Mouse (Mus musculus): ENCODE results near the gene Tnrc6b.

Gene Tnrc6b

DNA sequence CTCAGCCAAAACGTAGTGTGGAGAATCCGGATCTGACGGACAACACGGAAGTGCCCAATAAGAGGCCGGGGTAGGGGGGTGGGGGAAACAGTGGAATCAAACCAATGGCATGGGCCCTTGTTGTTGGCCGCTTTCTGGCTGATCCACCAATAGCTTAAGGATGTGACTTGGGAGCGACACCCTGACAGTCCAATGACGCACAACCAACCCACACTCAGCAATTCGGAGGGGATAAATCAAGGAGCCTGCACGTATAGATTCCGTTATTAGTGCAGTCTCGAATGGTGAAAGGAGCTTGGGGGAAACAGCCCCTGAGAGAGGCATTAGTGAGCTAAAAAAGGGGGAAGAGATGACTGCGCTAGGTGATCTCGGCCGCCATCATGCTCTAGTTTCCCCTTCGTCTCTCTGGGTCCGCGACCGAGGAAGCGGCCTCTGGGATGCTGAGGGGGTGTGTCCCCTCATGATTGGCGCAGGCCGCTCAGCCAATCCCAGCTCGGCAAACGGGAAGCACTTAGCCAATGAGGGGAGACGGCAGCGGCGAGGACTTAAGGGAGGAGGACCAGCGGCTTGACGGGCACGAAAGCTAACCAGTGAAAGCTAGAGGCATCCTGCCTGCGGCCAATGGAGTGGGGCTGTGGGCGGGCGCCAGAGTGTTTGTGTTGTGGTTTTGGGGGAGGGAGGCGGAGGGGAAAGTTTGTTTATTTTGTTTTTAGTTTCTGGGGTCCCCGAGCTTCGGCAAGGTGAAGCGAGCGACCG lies at the start of gene Tnrc6b:
Gene Tnrc6b (plus strand): TSS at position 706 of the 756 bp plus-strand sequence.
- peak; percentile 99 for DNase-seq (ENCODE audit: low read depth, low spot score)

DNA sequence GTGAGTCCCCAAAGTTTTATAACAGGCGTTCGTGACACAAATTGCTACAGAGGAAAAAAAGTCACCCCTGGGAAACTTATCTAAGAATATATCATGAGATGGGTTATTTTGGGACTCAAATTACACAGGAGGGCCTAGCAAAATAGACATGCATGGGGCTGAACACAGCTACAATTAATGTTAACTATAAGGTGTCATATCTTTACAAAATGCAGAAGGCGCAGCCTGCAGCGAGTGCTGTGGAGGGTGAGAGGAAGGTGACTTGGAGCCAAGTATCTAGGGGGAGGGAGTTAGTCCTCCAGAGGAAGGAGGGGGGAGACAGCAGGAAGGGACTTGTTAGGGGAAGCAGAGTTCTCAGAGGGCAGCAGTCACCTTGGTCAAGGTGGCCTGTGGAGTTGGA lies 46.7 kb upstream of the Tnrc6b start:
- no peak for DNase-seq (ENCODE audit: low read depth, low spot score)

DNA sequence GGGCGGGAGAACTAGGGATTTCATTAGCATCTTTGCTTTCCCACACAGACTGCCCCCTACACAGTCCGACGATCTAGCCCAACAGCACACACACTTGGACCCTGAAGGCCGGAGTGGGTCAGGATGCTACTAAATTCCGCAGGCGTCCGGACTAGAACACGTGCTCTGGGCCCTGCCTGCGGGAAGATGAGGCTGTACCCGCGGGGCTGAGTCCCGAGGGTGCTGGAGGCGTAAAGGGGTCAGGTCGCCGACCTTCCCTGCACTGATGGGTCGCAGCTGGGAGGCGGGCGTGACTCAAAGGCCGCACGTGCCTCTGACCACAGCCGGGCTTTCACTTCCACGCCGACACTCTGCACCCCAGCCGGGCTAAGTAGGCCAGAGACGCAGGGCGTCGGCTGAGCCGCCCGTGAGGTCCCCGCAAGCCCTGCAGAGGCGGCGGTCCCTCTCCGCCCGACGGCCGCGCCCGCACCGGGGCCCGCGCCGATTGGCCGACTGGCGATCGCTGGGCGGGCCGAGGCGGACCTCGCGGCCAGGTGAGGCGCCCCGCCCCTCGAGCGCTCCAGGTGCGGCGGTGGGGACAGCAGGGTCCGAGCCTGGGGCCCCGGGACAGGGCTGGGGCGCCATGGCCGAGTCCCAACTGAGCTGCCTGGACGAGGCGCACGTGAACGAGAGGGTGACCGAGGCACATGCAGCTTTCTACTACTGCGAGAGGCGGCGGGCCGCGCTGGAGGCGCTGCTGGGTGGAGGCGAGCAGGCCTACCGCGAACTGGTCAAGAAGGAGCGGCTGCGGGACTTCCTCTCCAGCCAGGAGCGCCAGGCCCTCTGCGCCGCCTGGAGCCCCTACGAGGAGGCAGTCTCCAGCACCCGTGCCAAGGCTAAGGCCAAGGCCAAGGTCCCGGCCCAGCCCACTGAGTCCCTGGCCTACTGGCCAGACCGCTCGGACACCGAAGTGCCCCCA lies 39.5 kb upstream of the Tnrc6b start, which contains the start of gene Fam83f:
Gene Fam83f (plus strand): TSS at position 553 of the 958 bp plus-strand sequence.
- peak; percentile 25 for DNase-seq (ENCODE audit: low read depth, low spot score)

DNA sequence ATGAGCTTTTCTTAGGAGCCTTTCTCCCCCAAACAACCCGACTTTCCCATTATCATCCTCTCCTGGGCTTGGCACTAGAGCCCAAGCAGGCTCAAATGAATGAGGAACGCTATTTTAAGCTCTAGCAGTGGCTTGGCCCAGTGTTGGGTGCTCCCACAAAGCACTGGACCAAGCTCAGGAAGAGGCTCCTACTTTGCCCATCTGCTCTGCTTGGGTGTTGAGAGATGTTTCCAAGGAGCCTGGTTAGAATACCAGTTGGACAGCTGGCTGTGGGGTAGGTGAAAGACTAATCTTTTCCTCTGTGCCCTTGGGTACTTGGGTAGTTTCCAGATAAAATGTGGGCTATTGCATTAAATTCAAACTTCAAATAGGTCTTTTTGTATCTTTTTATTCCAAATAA lies 38.3 kb upstream of the Tnrc6b start:
- DNase-seq (ENCODE audit: low read depth, low spot score) = no peak

DNA sequence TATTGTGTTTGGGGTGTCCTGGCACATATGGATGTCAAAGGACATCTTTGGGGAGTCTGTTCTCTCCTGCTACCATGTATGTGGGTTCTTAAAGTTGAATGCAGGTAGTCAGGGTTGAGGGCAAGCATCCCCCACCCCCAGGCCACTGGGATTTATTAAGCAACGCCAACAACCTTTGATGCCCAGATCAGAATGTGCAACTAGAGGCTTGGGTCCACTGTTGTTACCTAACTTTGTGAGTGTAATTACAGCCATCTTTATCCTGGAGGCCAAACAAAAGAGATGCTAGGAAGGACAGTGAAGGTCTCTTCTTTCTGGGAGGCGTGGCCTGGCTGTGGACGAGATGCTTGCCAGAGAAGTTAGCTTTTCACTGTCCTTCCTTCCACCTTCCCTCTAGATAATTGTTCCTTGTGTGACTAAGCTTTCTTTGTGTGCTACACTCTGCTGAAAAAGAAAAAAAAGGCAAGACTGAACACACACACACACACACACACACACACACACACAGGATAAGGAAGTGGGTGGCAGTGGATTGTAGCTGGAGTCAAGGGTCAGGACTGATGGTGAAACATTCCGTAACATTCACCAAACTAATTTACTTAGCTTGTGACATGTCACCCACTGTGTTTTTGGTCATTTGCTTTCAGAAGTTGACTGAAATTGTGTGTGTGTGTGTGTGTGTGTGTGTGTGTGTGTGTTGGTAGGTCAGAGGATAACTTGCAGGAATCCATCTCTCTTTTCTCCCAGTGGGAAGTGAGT lies 37.6 kb upstream of the Tnrc6b start:
- no peak for DNase-seq (ENCODE audit: low read depth, low spot score)

DNA sequence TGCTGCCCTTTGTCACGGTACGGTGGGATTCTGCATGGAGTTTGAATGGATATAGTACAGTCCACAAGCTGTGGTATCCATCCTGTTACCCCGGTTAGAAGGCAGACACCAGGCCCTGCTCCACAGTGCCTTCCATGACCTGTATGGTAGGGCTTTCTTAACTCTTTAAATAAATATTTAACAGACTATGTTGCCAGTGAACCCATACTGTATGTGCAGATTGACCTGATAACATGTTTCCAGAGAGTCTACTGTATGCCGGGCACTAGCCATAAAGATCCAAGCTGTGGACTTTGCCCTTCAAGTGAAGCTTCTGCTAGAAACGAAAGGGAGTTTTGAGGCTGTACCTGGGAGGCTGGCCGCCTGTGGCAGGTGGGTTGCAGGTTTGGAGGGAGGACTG lies 36.4 kb upstream of the Tnrc6b start:
- DNase-seq (ENCODE audit: low read depth, low spot score) = no peak

DNA sequence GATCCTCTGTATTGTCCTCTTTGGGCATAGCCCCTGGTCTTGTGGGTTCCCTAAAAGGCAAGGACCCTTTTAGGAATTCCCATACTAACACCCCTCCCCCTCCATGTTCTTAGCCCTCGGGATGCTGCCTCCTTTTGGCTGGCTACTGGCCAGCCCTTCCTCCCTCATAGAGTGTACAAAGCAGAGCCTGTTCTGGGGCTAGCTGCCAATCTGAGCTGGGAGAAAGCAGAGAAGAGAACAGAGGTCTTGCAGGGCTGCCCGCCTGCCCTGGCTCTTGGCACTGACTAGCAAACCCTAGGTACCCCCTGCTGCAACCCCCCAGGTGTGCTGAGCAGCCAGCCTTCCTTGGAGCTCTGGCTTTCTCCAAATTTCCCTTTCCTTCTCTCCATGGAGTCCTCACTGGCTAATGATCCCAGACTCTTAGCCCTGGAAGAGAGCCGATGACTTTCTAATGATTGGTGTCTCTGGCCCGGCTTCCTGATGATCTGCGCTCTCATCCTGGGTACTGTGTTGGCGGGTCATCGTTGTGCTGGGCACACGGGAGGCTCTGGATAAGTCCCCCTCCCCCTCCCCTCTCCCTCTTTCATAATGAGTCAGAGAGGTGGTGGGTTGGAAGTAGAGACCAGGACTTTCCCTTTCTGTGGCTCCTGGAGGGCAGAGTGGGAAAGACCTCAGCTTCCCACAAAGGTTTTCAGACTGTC lies 31.4 kb upstream of the Tnrc6b start:
- DNase-seq (ENCODE audit: low read depth, low spot score) = no peak

DNA sequence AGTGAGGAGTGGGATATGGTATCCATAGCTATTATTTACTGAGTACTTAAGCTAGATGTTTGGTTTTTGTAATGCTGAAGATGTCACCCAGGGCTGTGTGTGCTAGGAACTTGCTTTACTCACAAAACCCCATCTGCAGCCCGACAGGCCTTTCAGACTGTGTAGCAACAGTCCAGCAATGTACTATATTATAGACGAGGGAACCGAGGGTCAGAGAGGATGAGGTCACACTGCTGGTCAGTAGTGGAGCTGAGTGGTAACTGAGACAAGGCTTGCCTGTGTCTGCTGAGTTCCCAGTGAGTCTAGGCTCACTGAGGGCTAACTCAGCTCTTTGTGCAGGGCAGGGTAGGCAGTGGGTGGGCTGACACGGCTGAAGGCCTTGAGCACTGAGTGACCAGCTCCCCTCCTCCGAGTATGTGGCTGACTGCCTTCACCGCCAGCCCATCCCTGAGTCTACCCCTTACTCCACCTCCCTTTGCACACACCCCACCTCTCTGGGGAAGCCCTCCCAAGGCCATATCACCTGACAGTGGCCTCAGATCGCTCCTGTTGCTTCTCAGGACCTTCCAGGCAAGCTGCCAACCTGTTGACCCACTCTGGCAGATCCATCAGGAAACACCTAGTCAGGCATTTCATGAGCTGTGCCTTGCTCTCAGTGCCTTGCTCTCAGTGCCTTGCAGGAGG lies 30.6 kb upstream of the Tnrc6b start:
- DNase-seq (ENCODE audit: low read depth, low spot score) = no peak

DNA sequence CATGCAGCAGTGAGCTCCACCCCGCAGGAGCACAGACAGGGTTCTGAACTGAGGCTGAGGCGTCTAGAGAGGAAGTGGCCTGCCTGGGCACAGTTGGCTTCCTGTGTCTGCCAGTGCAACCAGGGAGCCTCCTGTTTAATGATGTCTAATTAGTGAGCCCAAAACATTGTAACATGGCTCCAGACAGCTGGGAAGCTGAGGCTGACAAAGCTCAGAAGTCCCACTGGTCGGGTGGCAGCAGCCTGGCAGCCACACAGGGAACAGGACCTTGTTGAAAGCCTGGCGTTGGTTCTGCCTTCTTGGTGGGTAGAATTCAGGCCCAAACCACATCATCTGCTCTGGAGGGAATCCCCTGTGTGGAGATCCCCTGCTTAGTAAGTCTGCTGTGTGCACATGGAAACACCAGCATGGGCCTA lies 29.6 kb upstream of the Tnrc6b start:
- peak; percentile 78 for DNase-seq (ENCODE audit: low read depth, low spot score)

DNA sequence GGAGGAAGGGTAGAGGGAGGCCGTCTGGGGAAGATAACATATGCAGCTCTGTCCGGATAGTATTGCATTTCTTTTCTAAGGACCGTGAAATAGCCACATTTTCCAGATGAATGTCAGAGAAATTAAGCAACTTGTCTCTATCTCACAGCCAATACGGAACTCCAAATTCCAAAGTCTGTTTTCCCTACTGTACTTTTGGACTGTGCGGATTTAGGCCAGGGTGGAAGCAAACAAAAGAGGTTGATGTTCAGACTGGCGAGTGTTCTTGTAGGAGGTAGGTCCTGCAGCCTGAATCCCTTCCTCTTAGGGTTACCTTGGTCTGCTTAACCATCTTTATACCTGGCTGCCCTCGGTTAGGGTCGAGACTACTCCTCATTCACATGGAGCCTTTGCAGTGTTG lies 28.8 kb upstream of the Tnrc6b start:
- DNase-seq (ENCODE audit: low read depth, low spot score) = no peak

DNA sequence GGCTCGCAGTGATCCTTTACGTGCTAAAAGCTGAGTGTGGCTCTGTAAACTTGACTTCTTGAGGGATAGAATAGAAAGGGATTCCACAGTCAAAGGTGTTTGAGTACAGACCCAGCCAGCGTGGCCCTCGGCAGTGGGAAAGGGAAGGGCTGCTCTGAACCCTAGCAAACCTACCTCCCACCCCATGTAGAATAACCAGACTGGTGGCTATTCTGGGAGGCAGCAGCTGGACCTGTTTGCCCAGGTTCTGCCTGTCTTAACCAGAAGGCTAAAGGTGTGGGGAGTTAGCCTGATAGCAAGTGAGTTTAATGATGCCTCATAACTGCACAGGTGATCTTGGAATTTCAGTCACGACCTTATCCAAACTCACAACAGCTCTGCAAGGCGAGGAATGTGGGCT lies 28.0 kb upstream of the Tnrc6b start:
- DNase-seq (ENCODE audit: low read depth, low spot score) = no peak

DNA sequence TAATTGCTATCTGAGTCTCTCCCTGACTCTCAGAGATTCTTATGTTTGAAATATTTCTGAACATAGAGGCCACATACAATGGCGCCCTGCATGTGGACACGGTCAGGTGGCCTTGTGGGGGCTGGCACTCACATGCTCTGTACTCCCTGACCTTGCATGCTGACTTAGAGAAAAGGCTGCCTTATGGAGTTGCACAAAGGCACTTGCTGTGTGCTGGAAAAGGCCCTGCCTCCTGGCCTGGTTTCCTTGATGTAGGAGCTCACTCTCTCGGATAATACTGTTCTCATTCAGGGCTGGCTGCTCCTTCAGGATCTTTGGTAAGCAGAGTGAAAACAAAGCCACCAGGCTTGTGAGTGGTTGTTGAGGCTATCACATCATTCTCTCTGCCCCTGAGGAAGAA lies 27.1 kb upstream of the Tnrc6b start:
- no peak for DNase-seq (ENCODE audit: low read depth, low spot score)

DNA sequence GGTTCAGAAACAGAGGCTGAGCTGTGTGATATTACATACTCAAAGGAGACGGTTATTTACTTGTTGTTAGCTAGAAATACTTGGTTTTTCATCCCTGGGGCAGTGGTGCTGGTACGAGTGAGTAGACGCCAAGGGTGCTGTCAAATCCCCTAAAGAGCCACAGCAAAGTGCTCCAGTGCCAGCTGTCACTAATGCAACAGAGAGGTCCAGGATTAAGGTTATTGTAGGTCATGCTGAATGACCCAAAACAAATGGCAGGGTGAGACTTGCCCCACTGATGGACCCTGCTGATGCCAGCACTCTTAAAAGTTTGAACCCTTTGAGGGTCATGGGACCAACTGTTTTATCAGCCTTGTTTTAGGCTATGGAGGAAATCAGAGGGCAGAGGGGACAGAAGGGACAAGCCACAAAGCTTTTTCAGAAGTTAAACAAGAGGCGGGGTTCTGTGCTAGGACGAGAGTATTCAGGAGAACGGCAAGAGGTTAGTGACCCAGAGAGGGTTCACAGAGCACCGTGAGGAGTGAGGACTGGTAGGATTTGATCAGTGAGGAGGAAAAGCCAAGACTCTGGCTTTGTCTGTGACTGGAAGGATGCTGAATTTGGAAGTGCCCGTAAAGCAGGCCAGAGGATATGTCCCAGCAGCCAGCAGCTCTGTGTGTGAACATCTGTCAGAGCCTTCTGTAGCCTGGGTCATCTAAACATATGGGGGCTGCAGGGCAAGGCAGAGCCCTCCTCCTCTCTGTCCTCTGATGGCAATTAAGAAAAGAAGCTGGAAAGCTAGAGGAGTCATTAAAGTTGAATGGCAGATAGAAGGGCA lies 26.1 kb upstream of the Tnrc6b start:
- no peak for DNase-seq (ENCODE audit: low read depth, low spot score)

DNA sequence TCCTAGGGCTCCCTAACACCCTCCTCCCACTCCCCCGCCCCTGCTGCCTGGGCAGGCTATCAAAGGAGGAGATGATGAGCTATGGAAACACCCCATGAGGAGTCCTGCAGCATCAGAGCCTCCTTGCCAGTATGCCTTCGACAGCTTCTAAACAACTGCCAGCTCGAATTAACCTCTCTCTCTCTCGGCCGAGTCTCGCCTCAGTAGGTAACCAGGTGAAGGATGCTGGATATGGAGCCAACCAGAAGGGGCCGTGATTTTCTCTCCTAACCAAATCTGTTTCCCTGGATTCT lies 25.6 kb upstream of the Tnrc6b start:
- DNase-seq (ENCODE audit: low read depth, low spot score) = no peak

DNA sequence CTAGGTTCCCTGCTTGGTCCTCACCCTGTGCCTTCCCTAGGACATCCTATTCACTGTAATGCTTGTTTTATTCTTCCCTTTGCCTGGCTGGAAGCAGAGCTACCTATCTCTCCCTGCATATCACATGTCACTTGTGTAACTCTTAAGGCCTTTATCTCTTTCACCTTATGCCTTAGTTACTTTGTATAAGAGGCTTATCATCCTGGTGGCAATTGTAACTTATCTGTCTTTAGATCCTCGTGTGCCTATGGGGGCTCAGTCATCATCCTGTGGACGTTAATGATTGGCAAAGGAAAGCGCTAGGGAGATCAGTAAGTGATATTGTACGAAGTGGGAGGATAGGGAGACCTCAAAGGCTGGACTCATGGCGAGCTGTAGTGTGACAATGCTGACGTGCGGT lies 22.6 kb upstream of the Tnrc6b start:
- no peak for DNase-seq (ENCODE audit: low read depth, low spot score)

DNA sequence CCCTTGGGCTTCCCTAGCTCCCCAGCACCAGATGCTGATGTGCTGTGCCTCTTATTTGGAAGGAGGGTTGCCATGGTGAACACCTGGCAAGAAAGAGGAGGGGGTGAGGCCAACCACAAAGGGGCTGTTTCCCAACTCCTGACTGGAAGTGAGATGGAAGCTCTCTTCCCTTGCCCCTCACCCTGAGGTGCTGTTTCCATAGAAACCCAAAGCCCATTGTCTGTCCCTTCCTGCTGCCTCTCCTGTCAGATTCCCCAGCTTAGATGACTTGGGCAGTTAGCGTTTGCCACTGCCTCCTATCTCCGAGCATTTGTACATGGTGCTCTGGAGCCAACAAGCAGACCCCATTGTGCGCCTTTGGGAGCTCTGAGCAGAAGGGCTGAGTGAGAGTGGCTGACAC lies 17.6 kb upstream of the Tnrc6b start:
- DNase-seq (ENCODE audit: low read depth, low spot score) = no peak

DNA sequence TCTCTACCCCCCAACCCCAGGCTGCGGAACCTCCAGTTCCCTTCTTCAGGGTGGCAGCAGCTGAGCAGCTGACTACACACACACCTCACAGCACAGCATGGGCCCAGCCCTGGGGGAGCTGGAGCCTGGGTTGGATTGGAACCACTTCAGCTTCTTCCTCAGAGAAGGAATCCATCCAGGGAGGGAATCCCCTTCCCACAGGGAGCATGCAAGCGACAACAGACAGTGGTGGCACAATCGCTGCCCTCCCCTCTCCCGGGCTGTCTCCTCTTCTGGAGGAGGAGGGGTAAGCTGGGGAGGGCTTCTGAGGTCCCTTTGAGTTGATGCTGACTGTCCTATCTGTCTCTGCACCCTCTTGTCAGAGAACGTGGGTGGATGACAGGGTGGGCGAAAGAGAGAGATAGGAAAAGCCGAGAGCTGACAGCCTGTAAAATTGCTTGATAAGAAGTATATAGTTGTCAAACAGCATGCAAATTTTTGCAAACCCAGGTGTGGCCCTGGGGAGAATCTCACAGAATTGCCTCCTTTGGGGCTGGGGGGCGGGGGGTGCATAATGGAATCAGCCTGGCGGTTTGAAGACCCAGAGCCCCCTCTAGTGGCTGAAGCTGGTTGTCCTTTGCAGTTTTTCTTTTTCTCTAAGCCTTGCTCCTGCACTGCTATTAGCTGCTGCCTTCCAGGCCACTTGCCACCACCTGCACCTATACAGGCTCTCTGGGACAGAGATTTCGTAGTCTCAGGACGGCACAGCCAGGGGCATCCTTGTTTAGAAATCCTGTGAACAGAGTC lies 16.8 kb upstream of the Tnrc6b start:
- DNase-seq (ENCODE audit: low read depth, low spot score) = peak; percentile 87

DNA sequence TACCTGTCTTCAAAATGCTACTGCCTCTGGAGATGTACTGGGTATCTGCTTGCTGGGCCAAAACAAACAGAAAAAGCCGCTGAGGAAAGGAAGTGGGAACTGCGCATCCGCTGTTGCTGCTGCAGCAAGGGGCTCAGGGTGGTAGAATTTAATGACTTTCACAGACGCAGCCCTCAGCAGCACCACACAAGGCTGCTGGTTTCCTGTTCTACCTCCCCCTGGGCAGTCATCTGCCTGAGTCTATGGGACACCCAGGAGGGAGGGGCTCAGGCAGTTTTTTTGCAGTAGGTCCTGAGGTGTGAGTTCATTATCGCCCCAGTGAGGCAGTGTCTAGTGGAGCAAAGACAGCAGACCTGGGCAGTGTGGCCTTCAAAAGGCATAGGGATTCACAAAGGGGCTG lies 13.5 kb upstream of the Tnrc6b start:
- DNase-seq (ENCODE audit: low read depth, low spot score) = peak; percentile 81
